Mouse (Mus musculus): ENCODE measurements around the gene Usp21.

DNA sequence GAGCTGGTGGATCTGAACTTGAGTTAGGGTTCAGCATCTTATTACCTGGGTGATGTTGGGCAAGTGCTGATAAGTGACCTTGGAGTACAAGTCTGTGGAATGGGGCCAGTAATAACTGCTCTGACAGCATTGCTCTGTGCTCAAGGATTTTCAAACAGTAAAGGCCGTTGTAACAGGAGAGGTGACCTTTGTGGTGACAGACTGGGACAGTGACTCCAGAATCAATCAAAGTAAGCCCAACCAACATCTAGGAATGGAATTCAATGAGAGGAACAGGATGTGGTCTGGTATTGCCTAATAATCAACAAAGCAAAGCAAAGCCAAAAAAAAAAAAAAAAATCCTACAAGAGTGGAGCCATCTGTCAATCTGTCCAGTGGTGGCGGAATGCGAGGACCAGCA, 27.5 kb downstream of the Usp21 start:
- TF ChIP-seq CTCF (IDR thresholded peaks at IDR 0.05; ENCODE audit: borderline replicate concordance, control insufficient read depth, extremely low read depth, insufficient read depth, low read length, poor library complexity) (no peak), POLR2A (IDR thresholded peaks at IDR 0.05; ENCODE audit: control insufficient read depth, extremely low read depth, insufficient read depth, low read length, poor library complexity) (no peak)

All from thymus, adult 2 months (tissue).